Mouse (Mus musculus): Measurements from ENCODE around the gene Nhlrc4.

The Nhlrc4 gene

GRCm38 (mm10) chr17:25925348-25925747 is 19.4 kb downstream of the Nhlrc4 start:
- no peak for DNase-seq (ENCODE audit: low spot score in 2 of 2)

- no peak for DNase-seq (ENCODE audit: low spot score in 2 of 2)
Measured at GRCm38 (mm10) chr17:25922120-25922519, 22.6 kb downstream of the Nhlrc4 start.

- DNase-seq (ENCODE audit: low spot score in 2 of 2): peak; percentile 100
Measured at GRCm38 (mm10) chr17:25919786-25920642, 24.7 kb downstream of the Nhlrc4 start.

- peak; percentile 43 to 44 for DNase-seq (ENCODE audit: low spot score in 2 of 2)
Measured at GRCm38 (mm10) chr17:25919144-25919785, 25.5 kb downstream of the Nhlrc4 start, which contains the start of gene Rab40c. Rab40c (minus strand) TSS chr17:25919727.

- no peak for DNase-seq (ENCODE audit: low spot score in 2 of 2)
Measured at GRCm38 (mm10) chr17:25918037-25918750, 26.6 kb downstream of the Nhlrc4 start.

- no peak for DNase-seq (ENCODE audit: low spot score in 2 of 2)
Measured at GRCm38 (mm10) chr17:25916931-25917647, 27.7 kb downstream of the Nhlrc4 start.

- no peak for DNase-seq (ENCODE audit: low spot score in 2 of 2)
Measured at GRCm38 (mm10) chr17:25914295-25914694, 30.5 kb downstream of the Nhlrc4 start.

GRCm38 (mm10) chr17:25913877-25914275 is 30.9 kb downstream of the Nhlrc4 start:
- no peak for DNase-seq (ENCODE audit: low spot score in 2 of 2)

GRCm38 (mm10) chr17:25913186-25913876 is 31.4 kb downstream of the Nhlrc4 start:
- DNase-seq (ENCODE audit: low spot score in 2 of 2): peak; percentile 77 to 79

- no peak for DNase-seq (ENCODE audit: low spot score in 2 of 2)
Measured at GRCm38 (mm10) chr17:25911816-25912215, 32.9 kb downstream of the Nhlrc4 start.

GRCm38 (mm10) chr17:25907640-25908039 is 37.1 kb downstream of the Nhlrc4 start:
- no peak for DNase-seq (ENCODE audit: low spot score in 2 of 2)

- no peak for DNase-seq (ENCODE audit: low spot score in 2 of 2)
Measured at GRCm38 (mm10) chr17:25903061-25903460, 41.7 kb downstream of the Nhlrc4 start.

- DNase-seq (ENCODE audit: low spot score in 2 of 2): no peak
Measured at GRCm38 (mm10) chr17:25900193-25900592, 44.6 kb downstream of the Nhlrc4 start.

GRCm38 (mm10) chr17:25895891-25896290 is 48.9 kb downstream of the Nhlrc4 start:
- no peak for DNase-seq (ENCODE audit: low spot score in 2 of 2)

GRCm38 (mm10) chr17:25895415-25895814 is 49.3 kb downstream of the Nhlrc4 start:
- no peak for DNase-seq (ENCODE audit: low spot score in 2 of 2)

GRCm38 (mm10) chr17:25893975-25894617 is 50.7 kb downstream of the Nhlrc4 start:
- peak; percentile 68 to 76 for DNase-seq (ENCODE audit: low spot score in 2 of 2)
